Mouse (Mus musculus): Measurements from ENCODE around the gene Fgr. TPM values are rescaled to one million over a fixed set of nuclear protein-coding genes. Genes with fewer than 3 reads are reported as not detected.

Gene Fgr
- total RNA-seq, 2 experiments from 2014 or later: 0.23 TPM

DNA sequence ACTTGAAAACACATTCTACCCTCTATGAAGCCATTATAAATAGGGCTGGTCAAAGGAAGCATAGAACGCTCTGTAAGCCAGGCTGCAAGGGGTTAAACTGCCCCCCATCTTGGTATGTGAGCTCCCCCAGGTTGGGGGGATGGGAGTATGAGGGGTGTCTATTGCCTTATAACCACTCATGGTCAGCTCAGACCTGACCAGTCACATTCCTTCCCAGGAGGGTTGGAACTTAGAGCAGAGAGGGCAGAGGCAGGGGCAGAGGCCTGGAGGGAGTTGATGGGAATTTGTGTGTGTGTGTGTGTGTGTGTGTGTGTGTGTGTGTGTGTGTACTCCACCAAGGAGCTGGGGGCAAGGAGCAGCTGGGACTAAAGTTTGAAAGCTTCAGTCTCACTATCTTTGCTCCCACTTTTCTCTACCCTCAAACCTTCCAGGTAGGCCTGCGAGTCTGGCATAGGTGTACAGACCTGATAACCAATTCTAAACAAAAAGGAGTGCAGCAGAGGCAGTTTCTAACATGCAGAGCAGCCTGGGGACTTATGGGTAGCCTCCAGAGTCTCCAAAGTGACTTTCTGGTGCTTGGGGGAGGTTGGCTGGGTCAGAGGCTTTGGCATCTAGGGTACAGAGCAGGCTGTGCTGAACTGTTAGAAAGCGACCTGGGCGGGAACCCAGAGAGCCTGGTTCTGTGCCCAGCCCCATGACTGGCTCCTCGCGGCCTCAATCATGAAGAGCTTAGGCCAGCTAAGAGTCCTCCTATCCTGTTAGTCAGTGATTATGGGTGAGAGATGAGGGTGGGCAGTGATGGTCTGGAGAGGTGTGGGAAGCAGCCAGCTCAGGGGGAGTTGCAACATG, 70.1 kb downstream of the Fgr start:
- Histone ChIP-seq H3K4me3 (no peak overlapping the region), H3K27ac (peak overlapping the region; percentile 76)
- no peak for DNase-seq (ENCODE audit: extremely low spot score in 1 of 2, low spot score in 2 of 2)
- intact Hi-C loops (cut with DNase I): no loop called here
- TF ChIP-seq CTCF (IDR thresholded peaks at IDR 0.05): no peak

DNA sequence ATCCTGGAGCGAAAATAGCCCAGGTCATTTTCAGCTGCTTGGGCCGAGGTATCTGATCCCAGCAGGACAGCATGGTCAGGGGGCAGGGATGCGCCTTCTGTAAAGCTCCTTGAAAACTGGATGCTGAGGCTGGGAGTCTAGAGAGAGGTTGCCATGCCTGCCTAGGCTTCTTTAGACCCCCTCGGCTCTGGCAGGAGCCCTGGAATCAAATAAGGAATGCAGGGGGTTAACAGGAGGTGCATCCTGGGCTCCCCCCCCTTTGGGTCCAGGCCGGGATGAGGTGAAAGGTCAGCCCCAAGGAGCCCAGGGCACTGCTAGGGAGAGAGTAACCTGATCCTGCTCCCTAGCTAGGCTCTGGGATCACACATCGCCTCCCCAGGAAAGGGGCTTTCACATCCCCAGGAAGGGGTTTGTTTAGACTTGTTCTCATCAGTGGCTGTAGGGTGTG, 70.8 kb downstream of the Fgr start:
- no peak for TF ChIP-seq CTCF (IDR thresholded peaks at IDR 0.05)
- H3K27ac ChIP-seq: peak overlapping the region; percentile 76
- intact Hi-C loops (cut with DNase I): no loop called here
- no peak for DNase-seq (ENCODE audit: extremely low spot score in 1 of 2, low spot score in 2 of 2)
- no peak overlapping the region for H3K4me3 ChIP-seq

DNA sequence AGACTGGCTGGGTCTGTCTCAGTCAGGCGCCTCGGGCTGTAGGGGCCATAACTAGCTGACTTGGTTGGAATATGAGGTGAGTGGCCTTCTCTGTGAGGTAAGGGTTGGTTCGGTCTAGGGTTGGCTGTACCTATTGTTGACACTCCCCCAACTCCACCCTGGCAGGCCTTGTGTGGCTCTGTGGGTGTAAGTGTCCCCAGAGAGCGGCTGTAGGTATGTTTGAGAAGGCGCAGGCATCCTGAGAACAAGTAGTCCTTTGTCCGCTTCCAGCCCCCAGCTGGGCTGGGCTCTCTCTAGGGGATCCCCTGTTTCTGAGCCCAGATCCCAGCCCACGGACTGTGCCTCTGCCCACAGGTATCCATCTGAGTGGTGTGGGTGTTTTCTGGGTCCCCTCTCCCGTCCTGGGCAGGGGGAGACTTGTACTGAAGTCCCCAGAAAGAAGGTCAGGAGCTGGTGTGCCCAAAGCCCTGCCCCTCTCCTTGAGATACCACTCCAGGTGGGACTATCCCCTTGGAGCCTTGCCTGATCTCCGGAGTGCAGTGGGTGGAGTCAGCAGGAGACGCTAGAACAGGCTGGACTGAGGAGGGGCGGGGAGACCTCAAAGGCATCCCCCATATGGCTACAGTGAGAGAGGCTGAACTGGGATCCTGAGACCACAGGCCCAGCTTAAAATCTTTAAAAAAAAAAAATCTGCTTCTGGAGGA, 72.0 kb downstream of the Fgr start:
- intact Hi-C loops (cut with DNase I): loop anchor here (2.0 kb wide), 1 partner anchor 29 kb away; no protein-coding TSS in a partner anchor
- no peak for DNase-seq (ENCODE audit: extremely low spot score in 1 of 2, low spot score in 2 of 2)
- no peak overlapping the region for H3K4me3 ChIP-seq
- H3K27ac ChIP-seq: peak overlapping the region; percentile 76
- TF ChIP-seq CTCF (IDR thresholded peaks at IDR 0.05): no peak

DNA sequence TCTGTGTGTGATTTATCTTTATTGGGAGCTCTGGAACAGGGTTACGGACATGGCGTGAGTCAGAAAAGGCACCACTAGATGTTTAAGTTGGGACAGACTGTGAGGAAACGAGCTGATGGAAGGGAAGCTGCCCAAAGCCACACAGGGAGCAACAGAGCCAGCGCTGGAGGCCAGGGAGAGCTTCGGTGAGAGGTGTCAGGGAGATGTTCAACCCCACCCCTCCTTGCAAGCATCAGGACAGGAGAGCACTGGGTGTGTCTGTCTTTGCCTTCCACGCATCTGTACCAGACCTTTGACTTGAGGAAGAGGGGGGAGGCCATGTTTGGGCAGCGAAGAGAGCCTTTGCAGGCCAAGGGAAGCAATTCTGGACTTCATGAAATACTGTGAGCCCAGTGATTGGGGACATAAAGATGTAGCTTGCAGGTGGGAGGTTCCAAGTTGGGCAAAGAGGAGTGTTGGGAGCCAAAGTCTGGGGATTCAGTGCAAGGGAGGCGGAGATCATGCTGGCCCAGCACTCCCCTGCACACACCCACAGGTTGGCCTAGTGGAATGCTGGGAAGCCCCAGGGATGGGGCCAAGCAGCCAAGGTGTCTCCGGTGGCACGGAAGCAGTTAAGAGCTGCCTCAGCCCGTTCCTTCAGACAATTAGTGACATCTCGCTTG, 72.9 kb downstream of the Fgr start:
- intact Hi-C loops (cut with DNase I): loop anchor here (2.0 kb wide), 1 partner anchor 30 kb away; no protein-coding TSS in a partner anchor
- TF ChIP-seq CTCF (IDR thresholded peaks at IDR 0.05): no peak
- no peak overlapping the region for H3K4me3 ChIP-seq
- H3K27ac ChIP-seq: peak overlapping the region; percentile 88
- DNase-seq (ENCODE audit: extremely low spot score in 1 of 2, low spot score in 2 of 2): peak in 1 of 2 experiments; percentile 59

DNA sequence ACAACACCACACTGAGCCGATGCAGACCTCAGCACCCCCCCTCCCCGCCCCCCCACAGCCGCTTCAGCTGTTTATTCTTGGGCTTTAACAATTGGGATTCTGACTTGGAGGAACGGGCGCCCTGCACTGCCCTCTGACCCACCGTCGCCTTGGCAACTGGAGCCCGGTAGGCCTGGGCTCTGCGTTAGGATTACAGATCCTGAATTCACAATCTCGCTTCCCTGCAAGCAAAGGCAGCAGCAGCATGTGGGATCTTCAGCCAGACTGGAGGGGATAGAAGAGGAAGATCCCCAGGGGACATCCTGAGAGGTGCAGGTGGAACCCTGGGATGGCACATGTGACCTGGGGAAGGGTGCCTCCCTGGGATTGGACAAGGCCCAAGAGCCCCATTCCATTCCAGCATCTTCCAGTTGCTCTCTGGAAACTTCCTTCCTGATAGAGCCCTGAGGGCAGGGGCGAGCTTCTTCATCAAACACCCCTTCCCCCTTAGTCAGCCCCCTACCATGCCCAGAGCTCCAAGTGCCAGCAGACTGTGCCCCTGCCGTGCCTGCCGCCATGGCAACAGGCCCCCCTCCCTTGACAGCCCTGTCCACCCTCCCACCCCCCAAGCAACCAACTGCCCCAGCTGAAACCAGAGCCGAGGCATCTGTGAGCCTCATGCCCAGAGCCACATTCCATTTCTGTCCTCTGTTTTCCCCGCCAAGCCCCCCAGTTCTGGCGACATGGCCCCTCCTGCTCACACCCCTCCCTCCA, 73.6 kb downstream of the Fgr start:
- Histone ChIP-seq H3K27ac (peak overlapping the region; percentile 88), H3K4me3 (no peak overlapping the region)
- intact Hi-C loops (cut with DNase I): loop anchor here (2.0 kb wide), 1 partner anchor 31 kb away; no protein-coding TSS in a partner anchor
- no peak for TF ChIP-seq CTCF (IDR thresholded peaks at IDR 0.05)
- DNase-seq (ENCODE audit: extremely low spot score in 1 of 2, low spot score in 2 of 2): no peak

DNA sequence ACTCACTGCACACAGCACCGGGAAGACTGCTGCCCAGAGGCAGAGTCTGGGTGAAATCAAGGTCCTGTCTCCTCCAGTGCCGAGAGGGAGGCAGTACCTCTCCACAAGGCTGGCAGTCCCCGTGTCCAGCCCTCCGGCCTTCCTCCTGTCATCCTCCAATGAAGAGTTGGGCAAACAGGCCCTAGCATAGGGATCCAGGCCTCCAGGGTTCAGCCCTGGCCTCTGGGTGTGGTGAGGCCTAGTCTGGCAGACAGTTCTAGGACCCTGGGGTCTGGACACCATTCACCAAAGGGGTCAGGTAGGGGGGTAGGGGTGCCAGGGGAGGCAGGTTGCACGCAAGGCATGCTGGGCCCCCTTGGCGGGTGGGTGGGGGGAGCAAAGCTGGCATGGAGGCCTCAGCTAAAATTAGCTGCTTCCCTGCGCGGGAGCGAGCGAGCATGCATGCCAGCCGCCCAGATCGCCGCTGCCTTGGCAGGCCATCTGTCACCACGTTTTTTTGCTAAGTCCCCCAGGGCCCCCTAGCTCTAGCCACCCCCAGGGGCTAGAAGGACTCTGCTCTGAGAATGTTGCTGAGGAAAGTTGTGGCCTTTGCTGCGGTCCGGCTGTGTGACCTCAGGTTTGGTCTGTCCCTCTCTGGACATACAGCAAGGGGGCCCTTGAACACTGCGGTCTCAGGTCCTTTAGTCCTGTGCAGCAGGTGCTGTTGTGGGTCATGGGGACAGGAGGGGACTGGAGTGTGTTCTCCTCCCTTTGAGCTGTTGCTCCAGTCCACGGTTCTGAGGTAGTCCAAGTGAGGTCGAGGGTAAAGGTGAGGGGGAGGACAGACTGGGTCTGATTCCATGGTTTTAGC, 75.4 kb downstream of the Fgr start:
- no peak overlapping the region for H3K4me3 ChIP-seq
- H3K27ac ChIP-seq: peak overlapping the region; percentile 88
- DNase-seq (ENCODE audit: extremely low spot score in 1 of 2, low spot score in 2 of 2): no peak
- no peak for TF ChIP-seq CTCF (IDR thresholded peaks at IDR 0.05)
- intact Hi-C loops (cut with DNase I): no loop called here

DNA sequence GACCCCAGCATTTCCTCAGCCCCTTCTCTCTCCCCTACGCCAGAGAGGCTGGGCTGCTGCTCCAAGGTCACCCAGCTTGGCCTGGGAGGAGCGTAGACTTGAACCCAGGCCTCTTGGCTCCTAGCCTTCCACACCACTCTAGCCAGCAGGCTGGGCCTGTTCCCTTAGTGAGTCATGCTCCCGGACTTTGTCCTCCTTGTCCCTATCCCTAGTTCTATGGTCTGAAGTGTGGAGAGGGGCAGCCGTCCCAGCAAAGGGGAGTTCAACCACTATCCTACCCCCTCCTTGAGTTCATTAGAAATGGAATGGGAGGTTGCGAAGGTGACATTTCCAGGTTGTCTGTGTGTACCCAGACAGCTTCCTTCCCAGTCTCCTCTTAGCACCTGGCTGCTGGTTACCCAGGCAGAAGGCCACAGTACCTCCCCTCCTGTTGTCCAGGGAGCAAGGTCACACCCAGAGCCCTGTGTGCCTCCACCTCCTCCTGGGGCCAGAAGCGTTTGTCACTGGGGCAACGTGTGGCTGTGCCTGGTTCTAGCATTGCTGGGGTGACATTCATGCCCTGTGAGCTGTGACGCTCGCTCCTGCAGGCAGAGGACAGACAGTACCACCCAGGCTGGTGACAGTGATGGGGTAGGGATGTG, 76.4 kb downstream of the Fgr start:
- no peak overlapping the region for H3K4me3 ChIP-seq
- no peak for TF ChIP-seq CTCF (IDR thresholded peaks at IDR 0.05)
- H3K27ac ChIP-seq: peak overlapping the region; percentile 88
- DNase-seq (ENCODE audit: extremely low spot score in 1 of 2, low spot score in 2 of 2): no peak
- intact Hi-C loops (cut with DNase I): no loop called here

DNA sequence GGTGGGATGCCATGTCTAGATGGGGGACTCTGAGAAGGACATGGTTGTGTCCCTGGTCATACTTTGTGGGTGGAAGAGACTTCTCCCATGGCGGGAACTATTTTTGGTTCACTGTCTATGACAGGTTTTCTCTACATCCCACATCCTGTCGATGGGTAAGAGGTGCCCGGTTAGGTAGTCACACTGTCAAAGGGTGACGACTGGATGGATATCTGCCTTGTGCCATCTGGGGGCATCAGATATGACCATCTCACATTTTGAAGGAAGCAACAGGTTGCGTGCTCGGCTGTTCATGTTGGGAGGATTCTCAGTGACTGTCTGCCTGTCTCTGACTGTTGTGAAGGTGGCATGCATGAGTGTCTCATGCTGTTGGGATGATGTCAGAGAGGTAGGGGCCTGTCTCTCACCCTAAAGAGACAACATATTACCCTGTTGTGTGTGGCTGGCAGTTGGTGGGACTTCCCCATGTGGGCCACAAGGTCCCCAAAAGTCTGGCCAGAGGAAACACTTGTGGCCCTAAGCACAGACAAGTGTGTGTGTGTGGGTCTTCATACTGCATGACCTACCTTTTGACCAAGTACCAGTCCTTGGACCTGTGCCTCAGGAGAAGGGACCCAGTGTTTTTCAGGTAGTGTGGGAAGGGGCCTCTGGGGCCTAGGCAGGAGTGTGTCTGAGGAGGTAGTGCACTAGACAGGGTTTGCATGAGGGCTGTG, 77.1 kb downstream of the Fgr start:
- Histone ChIP-seq H3K27ac (peak overlapping the region; percentile 88), H3K4me3 (no peak overlapping the region)
- intact Hi-C loops (cut with DNase I): no loop called here
- DNase-seq (ENCODE audit: extremely low spot score in 1 of 2, low spot score in 2 of 2): no peak
- TF ChIP-seq CTCF (IDR thresholded peaks at IDR 0.05): no peak

DNA sequence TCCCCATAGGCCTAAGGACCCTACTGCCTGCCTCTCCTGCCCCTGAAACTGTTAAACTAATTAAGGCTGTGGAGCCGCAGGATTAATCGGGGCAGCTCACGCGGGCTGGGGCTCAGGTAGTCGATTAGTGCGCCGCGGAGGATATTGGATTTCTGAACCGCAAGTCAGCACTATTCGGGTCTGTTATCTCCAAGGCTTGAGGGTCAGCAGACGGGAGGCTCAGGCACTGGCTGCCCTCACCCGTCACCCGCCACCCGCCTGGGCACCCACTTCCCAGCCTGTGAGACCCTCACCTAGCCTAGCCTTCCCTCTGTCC, 77.6 kb downstream of the Fgr start:
- no peak for TF ChIP-seq CTCF (IDR thresholded peaks at IDR 0.05)
- Histone ChIP-seq H3K4me3 (no peak overlapping the region), H3K27ac (peak overlapping the region; percentile 73)
- DNase-seq (ENCODE audit: extremely low spot score in 1 of 2, low spot score in 2 of 2): no peak
- intact Hi-C loops (cut with DNase I): no loop called here

Other genes starting within 250 kb of the Fgr start
- gene Xkr8, start 241.5 kb upstream of the Fgr start, total RNA-seq (2021): 1 to 10 TPM; 2.5 to 3.3 TPM
- gene Smpdl3b, start 216.8 kb upstream of the Fgr start, total RNA-seq (2021): 1 to 10 TPM; 4.3 to 4.4 TPM
- gene Rpa2, start 205.8 kb upstream of the Fgr start, total RNA-seq (2021): 10 to 100 TPM; 13.0 to 16.2 TPM
- under 1 TPM; 0.86 to 0.94 TPM for gene Themis2, start 177.7 kb upstream of the Fgr start, total RNA-seq (2021)
- gene Ppp1r8, start 130.9 kb upstream of the Fgr start, total RNA-seq (2021): 10 to 100 TPM; 41.2 to 41.8 TPM
- gene Stx12, start 89.6 kb upstream of the Fgr start, total RNA-seq (2021): 100 to 1,000 TPM; 101 to 110 TPM
- 10 to 100 TPM; 47.6 to 49.9 TPM for gene Fam76a, start 51.5 kb upstream of the Fgr start, total RNA-seq (2021)
- 100 to 1,000 TPM; 108 to 132 TPM for gene Ahdc1, start 37.2 kb downstream of the Fgr start, total RNA-seq (2021)
- gene Wasf2, start 156.4 kb downstream of the Fgr start, total RNA-seq (2021): 10 to 100 TPM; 25.7 to 34.3 TPM
- 1 to 10 TPM; 7.3 to 7.7 TPM for gene Cd164l2, start 238.0 kb downstream of the Fgr start, total RNA-seq (2021)
- gene Gpr3, start 238.4 kb downstream of the Fgr start, total RNA-seq (2021): 10 to 100 TPM; 12.5 to 15.6 TPM

Measured in left cerebral cortex, adult 2 months (tissue).